Mouse (Mus musculus) T-helper 17 cell (primary cell): ENCODE measurements around the gene Ninj2.

Experiments used
- in situ Hi-C, 2 experiments: fragments of 300-600 bp; cut with MboI, MseI; formaldehyde crosslinking; loops; 1 replicate in 1 of 2; 2 replicates in 1 of 2; pipeline ENCODE4 v1.15.1; 2025; ENCODE audit warnings: high pct_unique_total_duplicates in 2 of 2

Ninj2 gene

DNA sequence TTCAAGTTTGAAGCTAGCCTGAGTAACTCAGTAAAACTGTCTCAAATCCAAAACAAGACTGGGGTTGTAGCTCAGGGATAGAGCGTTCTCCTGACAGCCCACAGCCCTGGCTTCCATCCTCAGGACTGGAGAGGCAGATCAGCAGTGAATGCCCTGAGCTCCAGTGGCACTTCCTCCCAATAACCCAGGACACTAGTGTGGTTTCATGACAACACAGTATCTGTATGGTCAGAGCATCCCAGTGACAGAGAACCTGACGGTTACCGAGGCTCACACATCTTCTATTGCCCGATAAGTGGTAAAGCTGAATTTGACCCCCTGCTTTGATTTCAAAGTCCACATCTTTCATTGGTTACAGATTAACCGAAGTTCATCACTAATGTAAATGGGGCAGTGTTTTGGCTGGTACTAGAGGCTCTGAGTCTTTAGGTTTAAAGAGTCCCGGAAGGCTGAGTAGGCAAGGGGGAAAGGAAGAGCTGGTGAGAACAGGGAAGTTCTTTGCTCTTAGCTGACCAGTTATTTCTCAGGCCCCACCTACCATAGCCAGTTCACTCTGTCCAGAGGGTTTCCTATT lies 81.0 kb downstream of the Ninj2 start:
- in situ Hi-C loops: no loop called here

GRCm38 (mm10) chr6:120174602-120175115 lies 81.5 kb downstream of the Ninj2 start:
- in situ Hi-C loops: no loop called here

- in situ Hi-C loops: no loop called here
Measured at GRCm38 (mm10) chr6:120175650-120176049, 82.5 kb downstream of the Ninj2 start.

DNA sequence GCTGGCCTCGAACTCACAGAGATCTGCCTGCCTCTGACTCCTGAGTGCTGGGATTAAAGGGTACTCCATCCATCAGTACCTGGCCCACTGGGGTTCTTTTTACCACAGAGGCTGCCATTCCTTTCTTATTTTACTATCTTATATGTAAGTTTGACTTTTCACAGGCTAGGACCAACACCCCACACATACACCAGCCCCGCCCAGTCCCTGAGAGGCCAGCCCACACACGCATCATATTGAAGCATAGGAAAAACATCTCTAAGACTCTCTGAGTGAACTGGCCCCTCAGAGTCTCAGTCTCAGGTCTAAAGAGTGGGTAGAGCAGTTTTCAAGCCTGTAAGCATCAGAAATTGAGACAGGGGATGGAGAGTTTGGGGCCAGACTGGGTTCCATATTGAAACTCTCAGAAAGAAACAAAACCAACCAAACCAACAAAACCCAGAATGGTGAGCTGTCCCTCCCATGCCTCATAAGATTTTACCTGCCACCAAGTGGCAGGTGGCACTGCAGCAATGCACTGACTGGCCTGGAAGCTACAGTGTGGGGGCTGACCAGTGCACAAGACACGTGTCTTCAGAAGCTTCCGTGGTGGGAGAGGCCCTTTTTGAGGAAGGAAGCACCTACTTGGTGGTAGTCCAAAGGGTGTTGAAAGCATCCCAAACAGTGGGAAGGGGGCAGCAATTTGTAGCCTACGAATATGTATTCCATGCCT lies 86.0 kb downstream of the Ninj2 start:
- in situ Hi-C loops: no loop called here

DNA sequence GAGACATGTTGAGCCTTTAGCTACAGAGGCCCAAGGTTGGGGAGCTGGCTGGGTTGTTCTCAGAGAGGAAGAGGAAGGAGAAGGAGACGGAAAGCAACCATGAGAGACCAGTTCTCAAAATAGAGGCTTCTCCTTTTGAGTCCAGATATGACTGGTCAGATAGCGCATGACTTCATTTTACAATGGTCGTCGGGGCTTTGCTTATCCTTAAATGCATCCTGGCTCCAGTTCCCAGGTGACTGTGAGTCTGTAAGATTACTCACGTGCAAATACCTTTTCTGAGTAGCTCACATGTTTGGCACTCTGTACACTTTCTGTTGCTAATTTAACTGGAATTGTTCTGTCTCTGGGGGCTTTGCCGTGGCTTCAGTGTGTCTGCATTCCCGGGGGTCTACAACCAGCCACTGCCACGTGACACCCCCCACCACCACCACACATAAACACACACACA lies 86.6 kb downstream of the Ninj2 start:
- in situ Hi-C loops: loop anchor here in 1 of 2 experiments (5.0 kb wide), 1 partner anchor 77 kb away; no protein-coding TSS in a partner anchor

DNA sequence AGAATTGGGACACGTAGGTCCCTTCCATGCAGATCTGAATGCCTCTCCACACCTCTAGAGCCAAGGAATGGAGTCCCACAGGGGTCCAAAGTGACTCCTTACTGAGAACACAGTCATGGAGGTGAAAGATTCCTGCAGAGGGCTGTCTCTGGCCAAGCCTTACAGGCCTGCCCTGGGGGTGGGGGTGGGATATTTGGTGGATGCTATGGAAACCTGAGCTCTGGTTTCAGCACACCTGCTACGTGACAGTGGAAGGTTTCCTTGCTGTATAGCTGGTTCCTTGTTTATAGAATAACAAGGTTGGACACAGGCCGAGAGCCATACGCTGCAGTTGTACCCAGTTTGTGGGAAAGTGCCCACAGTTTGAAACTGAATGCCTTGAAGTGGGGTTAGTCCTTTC lies 87.3 kb downstream of the Ninj2 start:
- in situ Hi-C loops: loop anchor here in 1 of 2 experiments (5.0 kb wide), 1 partner anchor 78 kb away; no protein-coding TSS in a partner anchor

GRCm38 (mm10) chr6:120182160-120182559 lies 89.0 kb downstream of the Ninj2 start:
- in situ Hi-C loops: loop anchor here in 1 of 2 experiments (5.0 kb wide), 1 partner anchor 80 kb away; no protein-coding TSS in a partner anchor

- in situ Hi-C loops: loop anchor here in 1 of 2 experiments (5.0 kb wide), 1 partner anchor 81 kb away; no protein-coding TSS in a partner anchor
Measured at GRCm38 (mm10) chr6:120183771-120184170, 90.6 kb downstream of the Ninj2 start.

DNA sequence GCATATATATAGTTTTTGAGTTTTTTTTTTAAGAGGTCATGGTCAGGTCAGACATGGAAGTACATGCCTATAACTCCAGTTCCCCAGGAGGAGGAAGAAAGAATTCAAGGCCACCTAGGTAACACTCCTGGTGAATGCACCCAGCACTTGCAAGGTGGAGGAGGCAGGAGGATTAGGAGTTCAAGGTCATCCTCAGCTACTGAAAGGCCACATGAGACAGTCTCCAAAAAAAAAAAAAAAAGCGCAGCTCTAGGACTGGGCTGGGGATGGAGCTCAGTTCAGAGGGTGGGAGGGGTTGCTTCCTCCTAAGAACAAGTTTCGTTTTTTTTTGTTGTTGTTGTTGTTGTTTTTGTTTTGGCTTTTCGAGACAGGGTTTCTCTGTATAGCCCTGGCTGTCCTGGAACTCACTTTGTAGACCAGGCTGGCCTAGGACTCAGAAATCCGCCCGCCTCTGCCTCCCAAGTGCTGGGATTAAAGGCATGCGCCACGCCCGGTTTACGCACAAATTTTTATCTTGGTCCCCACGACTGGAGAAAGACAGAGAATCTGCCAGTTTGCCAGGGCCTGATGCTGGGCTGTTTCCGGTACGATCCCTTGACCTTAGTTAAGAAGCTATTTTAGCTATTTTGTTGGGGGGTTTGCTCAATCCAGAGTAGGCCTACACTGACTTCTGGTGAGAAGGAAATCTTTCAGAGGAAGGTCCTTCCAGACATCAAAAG lies 92.0 kb downstream of the Ninj2 start:
- in situ Hi-C loops: loop anchor here in 1 of 2 experiments (5.0 kb wide), 1 partner anchor 143 kb away; no protein-coding TSS in a partner anchor

GRCm38 (mm10) chr6:120185756-120186155 lies 92.6 kb downstream of the Ninj2 start:
- in situ Hi-C loops: loop anchor here in 1 of 2 experiments (5.0 kb wide), 1 partner anchor 143 kb away; no protein-coding TSS in a partner anchor

- in situ Hi-C loops: loop anchor here in 1 of 2 experiments (5.0 kb wide), 1 partner anchor 144 kb away; no protein-coding TSS in a partner anchor
Measured at GRCm38 (mm10) chr6:120186594-120186993, 93.4 kb downstream of the Ninj2 start.

GRCm38 (mm10) chr6:120187587-120188176 lies 94.5 kb downstream of the Ninj2 start:
- in situ Hi-C loops: loop anchor here in 1 of 2 experiments (5.0 kb wide), 1 partner anchor 145 kb away; no protein-coding TSS in a partner anchor

DNA sequence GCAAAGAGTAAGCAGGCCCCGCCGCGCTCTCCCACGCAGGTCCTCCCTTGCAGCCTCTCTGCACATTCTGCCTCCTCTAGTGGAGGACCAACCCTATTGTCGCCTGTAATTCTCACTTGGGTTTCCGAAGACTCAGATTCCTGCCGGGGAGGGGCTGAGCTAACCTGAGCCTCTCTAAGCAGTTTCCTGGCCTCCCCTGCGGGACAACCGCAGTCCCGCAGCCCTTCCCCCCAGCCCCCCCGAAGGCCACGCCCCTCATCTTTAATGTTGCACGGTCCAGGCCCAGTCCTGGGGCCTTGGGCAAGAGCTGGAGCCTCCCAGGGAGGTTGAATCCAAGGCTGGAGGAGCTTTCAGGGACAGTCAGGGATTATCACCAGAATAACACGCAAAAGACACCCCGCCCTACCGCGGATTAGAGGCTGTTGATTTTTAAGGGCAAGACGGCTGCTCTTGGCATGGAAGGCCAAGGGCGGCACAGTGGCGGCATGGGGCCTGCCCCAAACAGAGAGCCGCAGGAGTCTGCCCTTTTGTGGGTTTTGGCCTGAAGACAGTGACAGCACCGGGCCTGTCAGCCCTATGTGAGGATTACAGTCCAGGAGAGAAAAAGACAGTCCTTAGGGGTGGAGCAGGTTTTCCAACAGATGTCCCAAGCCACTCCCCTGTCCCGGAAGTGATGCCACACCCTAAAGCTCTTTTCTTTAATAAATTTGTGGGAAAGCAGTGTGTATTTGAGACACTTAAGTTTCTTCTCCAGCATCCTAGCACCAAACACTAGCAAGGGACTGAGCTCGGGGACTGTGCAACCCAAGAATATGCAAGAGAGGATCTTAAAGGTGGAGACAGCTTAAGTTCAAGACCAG lies 95.5 kb downstream of the Ninj2 start:
- in situ Hi-C loops: loop anchor here in 1 of 2 experiments (5.0 kb wide), 1 partner anchor 146 kb away; no protein-coding TSS in a partner anchor

GRCm38 (mm10) chr6:120189287-120189686 lies 96.1 kb downstream of the Ninj2 start:
- in situ Hi-C loops: loop anchor here in 1 of 2 experiments (5.0 kb wide), 1 partner anchor 147 kb away; no protein-coding TSS in a partner anchor

GRCm38 (mm10) chr6:120190365-120190764 lies 97.2 kb downstream of the Ninj2 start:
- in situ Hi-C loops: loop anchor here in 1 of 2 experiments (5.0 kb wide), 2 partner anchors 148 to 183 kb away; no protein-coding TSS in a partner anchor

DNA sequence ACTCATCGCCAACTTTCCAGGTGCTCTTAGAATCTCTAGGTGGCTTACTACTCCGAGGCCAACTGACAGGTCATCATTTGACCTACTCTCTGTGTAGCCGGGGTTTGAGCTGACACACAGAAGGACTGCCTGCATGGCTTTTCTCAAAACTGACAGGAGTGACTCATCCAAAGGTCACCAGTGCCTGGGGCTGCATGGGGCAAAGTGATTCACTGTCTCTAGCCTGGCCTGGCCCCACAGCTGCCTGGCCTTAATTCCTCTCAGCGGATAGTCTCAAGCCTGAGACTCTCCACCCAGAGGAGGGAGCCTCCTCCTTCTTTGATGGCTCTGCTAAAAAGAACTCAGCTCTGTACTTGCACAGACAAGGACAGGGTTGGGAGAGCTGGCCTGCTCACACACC lies 97.8 kb downstream of the Ninj2 start:
- in situ Hi-C loops: loop anchor here in 1 of 2 experiments (5.0 kb wide), 2 partner anchors 149 to 184 kb away; no protein-coding TSS in a partner anchor

- in situ Hi-C loops: loop anchor here in 1 of 2 experiments (5.0 kb wide), 2 partner anchors 149 to 184 kb away; no protein-coding TSS in a partner anchor
Measured at GRCm38 (mm10) chr6:120191396-120192170, 98.4 kb downstream of the Ninj2 start.

GRCm38 (mm10) chr6:120192211-120192870 lies 99.2 kb downstream of the Ninj2 start:
- in situ Hi-C loops: loop anchor here in 1 of 2 experiments (5.0 kb wide), 2 partner anchors 150 to 185 kb away; no protein-coding TSS in a partner anchor
